19 mouse cellular contexts compared by ENCODE assay signal in genomic region chr9:62843356-62844024, GRCm38 (mm10).
"Had no signal": no experiment of that assay in that cellular context is flagged by ENCODE, and none has a peak within 500 bp of the region (broad histone marks: within the 10 kb centered on the region; RNA-seq: fewer than 3 reads in every experiment).

No protein-coding gene starts in this region.

- H3K9me3 ChIP-seq: midbrain, embryonic 10.5 days; midbrain, embryonic 12.5 days; neural tube, embryonic 13.5 days; neural tube, embryonic 15.5 days had no signal

- H3K27me3 ChIP-seq: midbrain, embryonic 12.5 days; neural tube, embryonic 15.5 days had no signal

- H3K4me2 ChIP-seq: lung, embryonic 14.5 days; midbrain, embryonic 12.5 days; neural tube, embryonic 13.5 days; neural tube, embryonic 15.5 days had no signal

- H3K36me3 ChIP-seq: midbrain, embryonic 10.5 days; midbrain, embryonic 12.5 days; neural tube, embryonic 13.5 days; neural tube, embryonic 15.5 days had no signal

- DNase-seq: lung, adult 18-20 months; lung, embryonic 14.5 days; lung, postnatal 10 days; lung, postnatal 4 days; midbrain, embryonic 14.5 days; retina, postnatal 1 day; right cerebral cortex, adult 18-20 months; right cerebral cortex, postnatal 25 days; right cerebral cortex, postnatal 4 days; spleen, adult 18-20 months; thymus, adult 18-20 months; thymus, postnatal 14 days; thymus, postnatal 36 days had no signal

- ATAC-seq: midbrain, embryonic 16.5 days had no signal

- H3K27ac ChIP-seq: midbrain, embryonic 10.5 days; midbrain, embryonic 12.5 days; neural tube, embryonic 13.5 days; neural tube, embryonic 15.5 days had no signal

- H3K4me3 ChIP-seq: midbrain, embryonic 10.5 days; midbrain, embryonic 12.5 days; myocyte; neural tube, embryonic 13.5 days; neural tube, embryonic 15.5 days had no signal

- H3K9ac ChIP-seq: lung, embryonic 14.5 days; midbrain, embryonic 12.5 days; neural tube, embryonic 13.5 days; neural tube, embryonic 15.5 days had no signal
